Mouse (Mus musculus): ENCODE data around the gene Slamf9. TPM values are rescaled to one million over a fixed set of nuclear protein-coding genes. Genes with fewer than 3 reads are reported as not detected.

Gene Slamf9
- polyA plus RNA-seq, 1 experiment from 2014 or later = 0.47 TPM

GRCm38 (mm10) chr1:172492047-172492446 lies 16.9 kb downstream of the Slamf9 start:
- 76% methylated on average over 8 of the region's 8 CpGs for WGBS
- no peak overlapping the region for H3K27ac ChIP-seq
- no peak for ATAC-seq (ENCODE audit: insufficient number of reproducible peaks, low FRiP score, low TSS enrichment, low read depth)
- no peak overlapping the region for H3K4me2 ChIP-seq
- H3K4me1 ChIP-seq = peaks cover 8% of the 10 kb centered on the region
- no peaks in the 10 kb centered on the region for H3K9me3 ChIP-seq
- no peak overlapping the region for H3K9ac ChIP-seq
- H3K36me3 ChIP-seq = peaks cover 18% of the 10 kb centered on the region
- no peak overlapping the region for H3K4me3 ChIP-seq
- no peaks in the 10 kb centered on the region for H3K27me3 ChIP-seq

GRCm38 (mm10) chr1:172493516-172493915 lies 18.4 kb downstream of the Slamf9 start:
- H3K4me3 ChIP-seq = no peak overlapping the region
- WGBS = 75% methylated on average over 6 of the region's 6 CpGs
- no peak overlapping the region for H3K9ac ChIP-seq
- H3K36me3 ChIP-seq = peaks cover 21% of the 10 kb centered on the region
- no peak overlapping the region for H3K27ac ChIP-seq
- ATAC-seq (ENCODE audit: insufficient number of reproducible peaks, low FRiP score, low TSS enrichment, low read depth) = no peak
- H3K4me1 ChIP-seq = peaks cover 6% of the 10 kb centered on the region
- H3K9me3 ChIP-seq = no peaks in the 10 kb centered on the region
- no peaks in the 10 kb centered on the region for H3K27me3 ChIP-seq
- no peak overlapping the region for H3K4me2 ChIP-seq

GRCm38 (mm10) chr1:172496030-172496429 lies 20.9 kb downstream of the Slamf9 start:
- WGBS = 84% methylated on average over 17 of the region's 17 CpGs
- peaks cover 18% of the 10 kb centered on the region for H3K4me1 ChIP-seq
- H3K27me3 ChIP-seq = no peaks in the 10 kb centered on the region
- peaks cover 21% of the 10 kb centered on the region for H3K36me3 ChIP-seq
- no peak for ATAC-seq (ENCODE audit: insufficient number of reproducible peaks, low FRiP score, low TSS enrichment, low read depth)
- no peak overlapping the region for H3K27ac ChIP-seq
- H3K4me2 ChIP-seq = no peak overlapping the region
- no peak overlapping the region for H3K4me3 ChIP-seq
- H3K9me3 ChIP-seq = no peaks in the 10 kb centered on the region
- no peak overlapping the region for H3K9ac ChIP-seq

- WGBS = 80% methylated on average over 10 of the region's 10 CpGs
- Histone ChIP-seq H3K9me3 (no peaks in the 10 kb centered on the region), H3K9ac (no peak overlapping the region), H3K27ac (no peak overlapping the region), H3K4me2 (no peak overlapping the region), H3K36me3 (peaks cover 21% of the 10 kb centered on the region), H3K4me1 (peaks cover 32% of the 10 kb centered on the region), H3K27me3 (no peaks in the 10 kb centered on the region), H3K4me3 (no peak overlapping the region)
- no peak for ATAC-seq (ENCODE audit: insufficient number of reproducible peaks, low FRiP score, low TSS enrichment, low read depth)
Observed at GRCm38 (mm10) chr1:172497428-172497827, 22.3 kb downstream of the Slamf9 start.

GRCm38 (mm10) chr1:172499765-172500441 lies 24.7 kb downstream of the Slamf9 start, which contains the start of gene Tagln2:
Gene Tagln2, plus strand, starts transcription at chr1:172500047.
- Histone ChIP-seq H3K4me1 (peaks cover 54% of the 10 kb centered on the region), H3K9me3 (no peaks in the 10 kb centered on the region), H3K36me3 (peaks cover 20% of the 10 kb centered on the region), H3K4me2 (peak within 1 kb of the TSS; percentile 72), H3K9ac (peak within 1 kb of the TSS; percentile 41), H3K27ac (peak within 1 kb of the TSS; percentile 85), H3K4me3 (peak within 1 kb of the TSS; percentile 55), H3K27me3 (no peaks in the 10 kb centered on the region)
- 2% methylated on average over 30 of the region's 30 CpGs for WGBS
- ATAC-seq (ENCODE audit: insufficient number of reproducible peaks, low FRiP score, low TSS enrichment, low read depth) = peak; percentile 66

GRCm38 (mm10) chr1:172500451-172501370 lies 25.6 kb downstream of the Slamf9 start:
- no peaks in the 10 kb centered on the region for H3K9me3 ChIP-seq
- H3K27ac ChIP-seq = peak overlapping the region; percentile 85
- peak overlapping the region; percentile 72 for H3K4me2 ChIP-seq
- peaks cover 58% of the 10 kb centered on the region for H3K4me1 ChIP-seq
- peaks cover 22% of the 10 kb centered on the region for H3K36me3 ChIP-seq
- peak overlapping the region; percentile 41 for H3K9ac ChIP-seq
- peak overlapping the region; percentile 55 for H3K4me3 ChIP-seq
- WGBS = under 1% methylated on average over 44 of the region's 56 CpGs
- ATAC-seq (ENCODE audit: insufficient number of reproducible peaks, low FRiP score, low TSS enrichment, low read depth) = 0 out of 2 replicates have a peak, but pooled peaks have one; percentile 17
- H3K27me3 ChIP-seq = no peaks in the 10 kb centered on the region

GRCm38 (mm10) chr1:172501371-172502144 lies 26.4 kb downstream of the Slamf9 start:
- no peak for ATAC-seq (ENCODE audit: insufficient number of reproducible peaks, low FRiP score, low TSS enrichment, low read depth)
- WGBS = 29% methylated on average over 13 of the region's 13 CpGs

GRCm38 (mm10) chr1:172502145-172503110 lies 27.3 kb downstream of the Slamf9 start:
- H3K36me3 ChIP-seq = peaks cover 20% of the 10 kb centered on the region
- no peaks in the 10 kb centered on the region for H3K9me3 ChIP-seq
- peaks cover 68% of the 10 kb centered on the region for H3K4me1 ChIP-seq
- H3K4me3 ChIP-seq = peak overlapping the region; percentile 55
- H3K9ac ChIP-seq = no peak overlapping the region
- peak overlapping the region; percentile 72 for H3K4me2 ChIP-seq
- ATAC-seq (ENCODE audit: insufficient number of reproducible peaks, low FRiP score, low TSS enrichment, low read depth) = no peak
- 39% methylated on average over 12 of the region's 13 CpGs for WGBS
- no peaks in the 10 kb centered on the region for H3K27me3 ChIP-seq
- H3K27ac ChIP-seq = peak overlapping the region; percentile 85

More at GRCm38 (mm10) chr1:172501371-172502144, 26.4 kb downstream of the Slamf9 start:
- Histone ChIP-seq H3K9ac (no peak overlapping the region; the same call in 1 of the 2 replicates), H3K36me3 (peaks cover 21% of the 10 kb centered on the region), H3K9me3 (no peaks in the 10 kb centered on the region), H3K4me2 (peak overlapping the region; percentile 72), H3K4me1 (peaks cover 60% of the 10 kb centered on the region), H3K4me3 (peak overlapping the region; percentile 55), H3K27ac (peak overlapping the region; percentile 85), H3K27me3 (no peaks in the 10 kb centered on the region)

- Histone ChIP-seq H3K4me3 (peak overlapping the region; percentile 55; the same call in 1 of the 2 replicates), H3K36me3 (peaks cover 18% of the 10 kb centered on the region; the same call in 1 of the 2 replicates), H3K9me3 (no peaks in the 10 kb centered on the region), H3K27ac (peak overlapping the region; percentile 85), H3K4me2 (peak overlapping the region; percentile 72), H3K27me3 (no peaks in the 10 kb centered on the region), H3K9ac (no peak overlapping the region), H3K4me1 (peaks cover 75% of the 10 kb centered on the region)
- no peak for ATAC-seq (ENCODE audit: insufficient number of reproducible peaks, low FRiP score, low TSS enrichment, low read depth)
- 32% methylated on average over 14 of the region's 14 CpGs for WGBS
Observed at GRCm38 (mm10) chr1:172503111-172503997, 28.2 kb downstream of the Slamf9 start.

- no peak overlapping the region for H3K4me3 ChIP-seq
- no peaks in the 10 kb centered on the region for H3K27me3 ChIP-seq
- H3K4me1 ChIP-seq = peaks cover 70% of the 10 kb centered on the region
- WGBS = 60% methylated on average over 8 of the region's 8 CpGs
- H3K9me3 ChIP-seq = no peaks in the 10 kb centered on the region
- no peak for ATAC-seq (ENCODE audit: insufficient number of reproducible peaks, low FRiP score, low TSS enrichment, low read depth)
- no peak overlapping the region for H3K9ac ChIP-seq
- no peak overlapping the region for H3K27ac ChIP-seq
- no peak overlapping the region for H3K4me2 ChIP-seq
- peaks cover 18% of the 10 kb centered on the region for H3K36me3 ChIP-seq
Observed at GRCm38 (mm10) chr1:172504756-172505155, 29.6 kb downstream of the Slamf9 start.

Measured in limb, embryonic 15.5 days (tissue).